Mouse (Mus musculus) embryonic stem cell, embryonic (primary cell): Measurements from ENCODE around the gene Lpcat1.

Experiments used
- CTCF ChIA-PET, 4 experiments: fragments of 300-600 bp in 2 of 4; fragments of 350-600 bp in 2 of 4; sonication (Branson Sonifier 250); formaldehyde crosslinking; loops; one replicate each; lab custom pipeline; 2022; ENCODE audit warnings: inconsistent platforms in 2 of 4; lab: Charles Lee
- POLR2A ChIA-PET, 4 experiments: fragments of 300-600 bp in 2 of 4; fragments of 350-600 bp in 2 of 4; sonication (Branson Sonifier 250); formaldehyde crosslinking; loops; one replicate each; lab custom pipeline; 2022; ENCODE audit warnings: antibody characterized with exemption in 4 of 4, inconsistent platforms in 1 of 4; lab: Charles Lee

Gene Lpcat1

DNA sequence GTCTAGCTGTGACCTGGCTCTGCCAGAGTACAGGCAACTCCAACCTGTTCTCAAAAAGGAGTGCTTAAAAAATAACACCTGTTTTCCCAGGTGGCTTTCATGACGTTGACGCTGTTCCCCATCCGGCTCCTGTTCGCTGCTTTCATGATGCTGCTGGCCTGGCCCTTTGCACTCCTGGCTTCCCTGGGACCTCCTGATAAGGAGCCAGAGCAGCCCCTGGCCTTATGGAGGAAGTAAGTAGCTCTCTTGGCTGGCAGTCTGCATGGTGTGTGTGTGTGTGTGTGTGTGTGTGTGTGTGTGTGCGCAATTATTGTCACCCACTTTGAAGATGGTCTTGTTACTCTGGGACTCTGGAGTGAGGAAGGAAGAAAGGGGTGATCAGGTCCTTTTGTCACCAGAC, 17.2 kb downstream of the Lpcat1 start:
- POLR2A ChIA-PET: interaction anchor here in 2 of 4 experiments (0.7 to 1.5 kb wide), 5 partner anchors 12 to 121 kb away, joined by 3 to 9 read pairs (median 4); partner anchors contain the start of gene Lpcat1 (in 1 of the 2)
- CTCF ChIA-PET: interaction anchor here in 2 of 4 experiments (0.9 to 1.9 kb wide), 4 partner anchors 19 to 163 kb away, joined by 3 to 7 read pairs (median 3); no protein-coding TSS in a partner anchor

DNA sequence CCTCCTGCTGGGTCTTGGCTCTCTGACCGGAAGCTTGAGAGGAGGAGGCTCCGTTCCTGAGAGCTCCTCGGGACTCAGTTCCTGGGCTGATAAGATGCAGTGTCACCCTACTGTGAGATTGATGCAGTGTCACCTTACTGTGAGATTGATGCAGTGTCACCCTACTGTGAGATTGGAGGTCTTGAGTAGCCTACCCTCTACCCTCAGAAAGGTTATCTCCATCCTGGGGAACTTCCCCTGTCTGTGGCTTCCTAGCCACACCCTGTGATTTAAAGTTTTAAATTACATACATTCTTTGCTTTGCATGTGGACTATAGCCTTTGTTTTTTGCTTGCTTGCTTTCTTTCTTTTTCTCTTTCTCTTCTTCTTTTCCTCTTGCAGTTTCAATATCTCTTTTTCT, 21.1 kb downstream of the Lpcat1 start:
- ChIA-PET POLR2A (interaction anchor here in 1 of 4 experiments (1.3 to 1.7 kb wide), 2 partner anchors 11 to 21 kb away, joined by 4 to 5 read pairs; partner anchors contain the start of gene Lpcat1), CTCF (interaction anchor here in 1 of 4 experiments (1.5 kb wide), 1 partner anchor 63 kb away, joined by 3 read pairs; no protein-coding TSS in a partner anchor)

DNA sequence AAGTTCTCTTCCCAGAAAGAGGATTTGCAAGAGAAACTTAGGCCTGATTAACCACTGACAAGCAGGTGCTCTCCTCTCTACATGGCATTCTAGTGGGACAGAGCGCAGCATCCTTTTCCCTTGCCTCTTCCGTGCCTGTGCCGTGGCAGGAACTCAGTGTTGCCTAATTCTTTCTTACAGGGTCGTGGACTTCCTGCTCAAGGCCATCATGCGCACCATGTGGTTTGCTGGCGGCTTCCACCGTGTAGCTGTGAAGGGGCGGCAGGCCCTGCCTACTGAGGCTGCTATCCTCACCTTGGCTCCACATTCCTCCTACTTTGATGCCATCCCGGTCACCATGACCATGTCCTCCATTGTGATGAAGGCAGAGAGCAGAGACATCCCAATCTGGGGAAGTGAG, 21.7 kb downstream of the Lpcat1 start:
- ChIA-PET POLR2A (no interaction called here), CTCF (interaction anchor here in 2 of 4 experiments (0.6 to 1.5 kb wide), 3 partner anchors 14 to 63 kb away, joined by 3 to 7 read pairs (median 7); no protein-coding TSS in a partner anchor)

DNA sequence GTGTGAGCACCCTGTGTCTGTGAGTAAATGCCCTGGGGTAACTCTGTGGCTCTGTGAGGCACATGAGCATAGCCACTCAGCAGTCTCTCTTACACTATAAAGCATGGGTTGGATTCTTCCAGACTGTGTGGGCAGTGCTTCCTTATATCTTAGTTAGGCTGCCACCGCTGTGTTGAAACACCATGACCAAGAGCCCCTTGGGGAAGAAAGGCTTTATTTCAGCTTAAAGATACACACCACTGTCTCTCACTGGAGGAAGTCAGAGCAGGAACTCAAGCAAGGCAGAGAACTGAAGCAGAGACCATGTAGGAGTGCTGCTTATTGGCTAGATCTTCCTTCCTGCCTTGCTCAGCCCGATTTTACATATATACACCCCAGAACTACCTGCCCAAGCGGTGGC, 23.0 kb downstream of the Lpcat1 start:
- ChIA-PET CTCF (no interaction called here), POLR2A (no interaction called here)

DNA sequence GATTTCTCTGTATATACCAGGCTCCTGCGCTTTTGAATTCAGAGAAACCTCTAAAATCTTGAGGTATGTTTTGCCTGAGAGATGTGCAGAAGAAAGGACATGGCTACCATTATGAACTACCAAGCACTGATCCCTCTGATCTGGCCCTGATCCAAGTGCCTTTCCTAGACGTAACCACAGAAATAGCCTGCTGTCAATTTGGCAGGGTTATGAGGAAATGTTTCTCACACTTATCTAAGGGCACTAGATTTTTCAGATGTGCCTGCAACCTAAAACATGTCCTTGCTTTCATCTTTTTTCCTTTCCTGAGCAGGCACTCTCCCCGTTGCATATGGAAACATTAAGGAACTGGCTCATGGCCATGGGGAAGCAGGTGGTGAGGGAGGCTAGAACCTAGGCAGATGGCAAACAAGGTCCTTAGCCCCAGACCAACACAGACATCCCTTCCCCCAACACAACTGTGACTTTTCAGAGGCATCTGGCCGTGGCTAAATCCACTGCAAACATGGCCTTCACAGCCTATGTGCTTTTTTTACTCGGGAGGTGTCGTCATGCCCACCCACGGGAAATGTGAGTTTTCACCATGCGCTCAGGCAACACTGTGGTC, 23.7 kb downstream of the Lpcat1 start:
- POLR2A ChIA-PET: interaction anchor here in 1 of 4 experiments (1.5 kb wide), 1 partner anchor 13 kb away, joined by 3 read pairs; no protein-coding TSS in a partner anchor
- CTCF ChIA-PET: no interaction called here

DNA sequence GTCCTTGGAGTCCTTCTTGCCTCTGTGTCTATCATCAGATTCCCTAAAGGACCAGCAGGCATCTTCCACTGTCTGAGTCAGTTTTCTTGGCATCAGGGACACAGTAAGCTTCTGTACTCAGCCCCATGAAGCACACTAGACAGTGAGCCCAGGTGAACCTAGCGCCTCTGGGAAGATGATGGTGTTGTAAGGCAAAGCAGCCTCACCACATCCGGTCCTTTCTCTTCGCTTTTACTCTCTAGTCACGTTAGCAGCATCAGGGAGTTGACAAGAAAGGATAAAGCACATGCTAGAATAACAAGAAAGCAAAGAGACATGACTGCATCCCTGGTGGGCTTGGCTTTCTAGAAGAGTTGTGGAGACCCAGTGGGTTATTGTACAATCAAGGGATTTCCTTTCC, 26.2 kb downstream of the Lpcat1 start:
- ChIA-PET POLR2A (no interaction called here), CTCF (interaction anchor here in 1 of 4 experiments (0.6 kb wide), 1 partner anchor 10 kb away, joined by 5 read pairs; no protein-coding TSS in a partner anchor)

DNA sequence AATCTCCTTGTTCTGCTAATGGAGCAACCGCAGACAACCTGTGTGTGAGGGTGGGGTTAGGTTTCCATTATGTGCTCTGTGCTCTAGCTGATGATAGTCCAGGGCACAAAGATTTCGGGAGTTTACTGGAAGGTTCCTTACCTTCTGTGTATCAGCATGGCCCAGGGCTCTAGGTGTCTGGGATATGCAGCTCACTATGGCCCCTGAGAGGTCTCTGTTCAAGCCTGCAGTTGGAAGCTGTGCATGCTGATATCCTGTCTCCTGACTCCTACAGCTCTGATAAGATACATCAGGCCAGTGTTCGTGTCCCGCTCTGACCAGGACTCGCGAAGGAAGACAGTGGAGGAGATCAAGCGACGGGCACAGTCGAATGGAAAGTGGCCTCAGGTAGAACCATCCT, 27.5 kb downstream of the Lpcat1 start:
- POLR2A ChIA-PET: interaction anchor here in 1 of 4 experiments (1.0 kb wide), 1 partner anchor 158 kb away, joined by 3 read pairs; no protein-coding TSS in a partner anchor
- CTCF ChIA-PET: interaction anchor here in 2 of 4 experiments (0.9 to 1.5 kb wide), 5 partner anchors 8 to 198 kb away, joined by 3 to 6 read pairs (median 3); no protein-coding TSS in a partner anchor

DNA sequence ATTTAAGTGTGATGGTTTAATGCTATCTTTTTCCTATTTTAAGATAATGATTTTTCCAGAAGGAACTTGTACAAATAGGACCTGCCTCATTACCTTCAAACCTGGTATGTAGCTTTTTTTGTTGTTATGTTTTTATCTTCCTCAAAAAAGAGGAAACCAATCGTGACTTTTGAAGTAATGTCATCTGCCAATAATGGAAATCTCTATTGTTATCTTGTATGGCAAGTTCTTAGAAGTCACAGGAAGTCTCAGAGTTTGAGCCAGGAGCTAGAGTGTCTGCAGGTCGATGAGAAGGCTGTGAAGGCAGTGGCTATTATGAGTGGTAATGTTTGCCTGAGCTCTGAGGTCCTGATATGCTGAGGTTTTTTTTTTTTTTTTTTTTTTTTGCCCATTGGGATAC, 29.1 kb downstream of the Lpcat1 start:
- ChIA-PET CTCF (interaction anchor here in 1 of 4 experiments (0.9 kb wide), 1 partner anchor 70 kb away, joined by 6 read pairs; no protein-coding TSS in a partner anchor), POLR2A (interaction anchor here (0.6 to 1.6 kb wide), 9 partner anchors 11 to 513 kb away, joined by 3 to 8 read pairs (median 4); no protein-coding TSS in a partner anchor)

DNA sequence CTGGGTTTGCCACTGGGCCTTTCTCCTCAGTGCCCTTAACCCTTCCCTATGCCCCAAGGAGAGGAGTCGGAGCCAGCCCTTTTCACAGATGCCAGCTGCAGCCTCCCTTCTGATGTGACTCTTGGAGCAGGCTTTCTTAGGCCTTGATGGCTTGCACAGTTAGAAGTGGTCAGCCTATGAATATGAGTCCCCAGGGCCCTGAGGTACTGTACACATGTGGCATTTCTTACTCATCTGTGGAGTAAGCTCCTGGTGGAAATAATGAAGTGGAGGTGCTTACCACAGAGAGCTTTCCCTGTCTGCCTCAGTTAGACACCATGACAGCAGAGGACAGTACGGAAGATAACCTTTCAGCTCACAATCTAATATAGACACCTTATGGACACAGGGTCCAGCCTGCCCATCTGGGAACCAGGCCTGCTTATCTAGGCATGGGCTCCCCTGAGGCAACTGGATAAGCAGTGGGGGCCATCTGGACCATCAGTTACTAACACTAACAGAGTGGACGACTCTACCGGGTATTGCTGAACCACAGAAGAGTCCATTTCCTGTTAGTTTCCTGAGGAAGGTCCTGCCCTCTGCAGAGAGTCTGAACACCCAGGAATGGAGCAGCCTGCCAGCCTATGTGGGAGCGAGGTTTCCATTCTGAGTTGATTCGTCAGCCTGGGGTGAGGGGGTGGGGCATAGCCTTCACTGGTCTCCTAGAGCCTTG, 33.1 kb downstream of the Lpcat1 start:
- POLR2A ChIA-PET: interaction anchor here in 1 of 4 experiments (0.8 kb wide), 1 partner anchor 14 kb away, joined by 3 read pairs; no protein-coding TSS in a partner anchor
- CTCF ChIA-PET: interaction anchor here in 2 of 4 experiments (1.0 to 2.0 kb wide), 2 partner anchors 74 kb away, joined by 4 to 7 read pairs; no protein-coding TSS in a partner anchor

DNA sequence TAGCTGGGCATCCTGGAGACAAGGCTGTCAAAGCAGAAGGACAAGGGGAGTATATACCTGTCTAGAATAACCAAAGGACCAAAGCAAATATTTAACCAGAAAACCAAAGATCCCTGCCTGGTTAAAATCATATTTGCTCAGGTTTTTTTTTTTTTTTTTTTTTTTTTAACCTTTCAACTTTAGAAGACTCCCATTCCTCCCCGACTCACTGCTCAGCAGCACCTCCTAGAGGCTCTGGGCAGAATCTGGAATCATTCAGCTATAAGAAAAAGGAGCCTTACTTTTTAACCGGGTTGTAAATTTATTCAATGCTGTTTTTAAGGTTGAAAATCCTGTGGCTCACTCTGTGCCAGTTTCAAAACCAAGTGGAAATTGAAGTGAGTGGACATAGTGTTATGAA, 35.7 kb downstream of the Lpcat1 start:
- CTCF ChIA-PET: interaction anchor here (0.5 to 4.5 kb wide), 64 partner anchors 8 to 1547 kb away, joined by 3 to 54 read pairs (median 5); partner anchors contain the start of genes Slc6a3 (in 1 of the 4) and Tert (in 1 of the 4)
- POLR2A ChIA-PET: interaction anchor here (0.6 to 2.6 kb wide), 20 partner anchors 9 to 545 kb away, joined by 3 to 13 read pairs (median 4); partner anchors contain the start of gene Slc6a3 (in 1 of the 4)

DNA sequence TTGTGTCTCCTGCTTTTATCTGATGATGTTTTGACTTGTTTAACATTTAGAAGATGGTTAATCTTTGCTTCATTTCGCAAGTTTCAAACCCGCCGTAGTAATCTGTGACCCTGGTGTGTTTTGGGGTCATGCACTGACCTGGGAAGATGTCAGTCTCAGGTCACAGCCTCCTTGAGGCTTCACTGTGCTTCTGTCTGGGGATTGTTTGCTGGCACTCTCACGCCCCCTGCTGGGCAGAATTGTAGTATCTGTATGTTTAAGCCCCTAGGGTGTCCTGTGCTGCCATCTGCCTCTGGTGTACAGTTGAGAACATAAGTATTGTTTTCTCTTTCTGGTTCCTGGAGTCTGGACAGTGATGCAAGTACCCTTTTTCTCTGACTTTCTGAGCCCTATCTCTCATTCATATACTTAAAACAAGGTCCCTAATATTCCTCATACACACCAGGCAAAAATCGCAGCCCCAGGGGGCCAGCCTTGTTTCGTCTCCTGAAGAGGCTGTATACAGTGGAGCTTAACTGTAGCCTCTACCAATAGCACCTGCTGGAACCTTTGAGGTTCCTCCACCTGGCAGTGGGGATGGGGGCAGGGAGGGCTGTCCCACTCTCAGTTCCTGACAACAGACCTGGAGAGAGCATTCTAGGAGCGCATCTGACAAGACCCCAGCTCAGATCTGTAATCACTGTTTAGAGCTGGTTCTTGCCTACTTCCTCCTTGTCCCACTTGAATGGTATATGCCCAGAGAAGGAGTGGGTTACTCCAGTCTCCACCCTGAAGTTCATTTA, 38.9 kb downstream of the Lpcat1 start:
- CTCF ChIA-PET: interaction anchor here (0.6 to 1.6 kb wide), 7 partner anchors 74 to 146 kb away, joined by 3 to 12 read pairs (median 3); no protein-coding TSS in a partner anchor
- POLR2A ChIA-PET: interaction anchor here in 1 of 4 experiments (0.6 kb wide), 1 partner anchor 54 kb away, joined by 3 read pairs; no protein-coding TSS in a partner anchor

DNA sequence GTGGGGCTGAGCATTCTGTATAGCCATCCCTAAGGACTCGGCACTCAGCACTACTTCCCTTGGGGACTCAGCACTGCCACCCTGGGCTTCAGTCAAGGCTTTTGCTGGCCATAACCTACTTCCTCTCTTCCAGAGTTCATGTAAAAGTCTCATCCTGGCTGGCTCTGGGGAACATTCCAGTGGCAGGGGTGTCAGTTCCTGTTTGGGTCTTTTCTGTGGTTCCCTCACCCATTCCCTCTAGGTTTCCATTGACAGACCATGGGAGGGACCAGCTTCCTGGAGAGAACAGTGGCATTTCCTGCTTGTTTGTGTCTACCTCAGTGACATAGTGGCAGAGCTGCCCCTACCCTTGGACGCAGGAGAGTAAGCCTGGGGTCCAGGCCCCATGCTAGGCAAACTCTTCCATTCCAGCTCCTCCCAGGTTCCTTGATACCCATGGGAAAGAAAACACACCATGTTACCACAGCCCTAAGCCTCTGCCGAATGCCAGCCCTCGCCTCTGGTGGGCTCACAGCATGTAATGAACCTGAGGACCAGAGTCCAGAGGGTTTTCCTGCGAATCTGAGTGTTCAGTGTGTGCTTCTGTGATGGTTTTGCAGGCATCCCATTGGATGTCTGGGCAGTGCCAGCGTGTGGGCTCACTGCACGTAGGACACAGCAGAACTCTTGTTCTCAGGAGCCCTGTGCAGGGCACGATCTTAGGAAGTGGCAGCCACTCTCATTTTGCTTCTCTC, 42.0 kb downstream of the Lpcat1 start:
- CTCF ChIA-PET: interaction anchor here in 1 of 4 experiments (0.9 to 1.6 kb wide), 2 partner anchors 83 to 121 kb away, joined by 3 to 5 read pairs; no protein-coding TSS in a partner anchor
- POLR2A ChIA-PET: interaction anchor here in 2 of 4 experiments (0.6 to 1.7 kb wide), 4 partner anchors 10 to 163 kb away, joined by 3 to 4 read pairs (median 3); no protein-coding TSS in a partner anchor

DNA sequence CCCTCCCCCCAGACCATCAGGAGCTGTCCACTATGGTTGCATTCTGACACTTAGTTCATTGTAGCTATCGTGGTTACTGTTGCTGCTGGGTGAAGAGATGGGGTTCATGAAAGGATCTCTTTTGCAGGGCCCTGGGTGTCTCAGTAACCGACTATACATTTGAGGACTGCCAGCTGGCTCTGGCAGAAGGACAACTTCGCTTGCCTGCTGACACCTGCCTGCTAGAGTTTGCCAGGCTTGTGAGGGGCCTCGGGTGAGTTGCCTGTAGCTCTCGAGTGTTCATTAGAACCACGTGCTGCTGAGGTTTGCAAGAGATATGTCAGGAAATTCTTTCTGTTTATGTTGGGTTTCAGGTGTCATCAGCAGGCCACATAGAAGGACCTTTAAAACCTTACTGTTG, 42.9 kb downstream of the Lpcat1 start:
- POLR2A ChIA-PET: interaction anchor here in 1 of 4 experiments (0.5 to 0.9 kb wide), 2 partner anchors 11 to 217 kb away, joined by 3 to 4 read pairs; no protein-coding TSS in a partner anchor
- CTCF ChIA-PET: interaction anchor here in 3 of 4 experiments (0.6 to 1.6 kb wide), 7 partner anchors 14 to 251 kb away, joined by 3 to 10 read pairs (median 3); no protein-coding TSS in a partner anchor

DNA sequence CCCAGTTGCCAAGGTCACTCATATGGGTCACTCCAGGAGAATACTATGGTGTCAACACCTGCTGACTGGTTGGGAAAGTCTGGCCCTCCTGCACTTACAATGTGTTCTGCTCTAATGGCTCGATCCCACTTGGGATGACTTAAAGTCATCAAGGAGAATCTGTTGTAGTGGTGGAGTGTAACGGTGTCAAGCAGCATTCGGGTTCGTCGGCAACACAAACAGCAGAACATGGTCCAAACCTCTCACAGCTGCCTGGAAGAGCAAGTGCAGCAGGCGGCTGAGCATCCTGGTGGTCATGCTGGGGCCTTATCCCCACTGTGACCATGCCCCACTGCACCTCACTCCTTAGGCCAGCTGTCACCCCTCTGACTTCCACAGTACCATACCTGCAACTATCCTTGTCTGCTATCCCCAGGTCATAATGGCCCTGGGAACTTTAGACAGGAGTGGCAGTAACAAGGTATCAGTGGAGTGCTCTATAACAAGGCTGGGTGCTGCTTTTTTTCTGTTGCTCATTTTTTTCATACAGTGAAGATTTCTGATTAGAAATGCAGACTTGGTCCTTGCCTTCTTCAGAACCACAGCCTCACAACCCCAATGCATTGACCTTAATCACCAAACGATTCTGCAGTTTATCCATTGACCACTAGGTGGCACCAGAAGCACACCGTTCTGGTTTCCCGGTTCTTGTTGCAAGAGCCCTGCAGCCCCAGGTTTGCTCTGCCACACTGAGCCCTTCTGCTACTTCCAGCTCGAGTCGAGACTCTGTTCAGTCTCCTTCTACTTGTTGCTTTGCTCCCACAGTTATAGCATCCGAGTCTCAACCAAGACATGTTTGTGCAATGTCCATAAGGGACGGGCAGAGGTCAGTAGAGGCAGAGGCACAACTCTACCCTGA, 46.0 kb downstream of the Lpcat1 start:
- CTCF ChIA-PET: interaction anchor here (0.6 to 1.4 kb wide), 14 partner anchors 14 to 203 kb away, joined by 3 to 6 read pairs (median 3); partner anchors contain the start of genes Slc6a18 (in 1 of the 4) and Tert (in 1 of the 4)
- POLR2A ChIA-PET: interaction anchor here in 2 of 4 experiments (1.0 to 1.8 kb wide), 4 partner anchors 13 to 114 kb away, joined by 3 to 6 read pairs (median 3); partner anchors contain the start of genes Clptm1l (in 1 of the 2) and Tert (in 1 of the 2)

DNA sequence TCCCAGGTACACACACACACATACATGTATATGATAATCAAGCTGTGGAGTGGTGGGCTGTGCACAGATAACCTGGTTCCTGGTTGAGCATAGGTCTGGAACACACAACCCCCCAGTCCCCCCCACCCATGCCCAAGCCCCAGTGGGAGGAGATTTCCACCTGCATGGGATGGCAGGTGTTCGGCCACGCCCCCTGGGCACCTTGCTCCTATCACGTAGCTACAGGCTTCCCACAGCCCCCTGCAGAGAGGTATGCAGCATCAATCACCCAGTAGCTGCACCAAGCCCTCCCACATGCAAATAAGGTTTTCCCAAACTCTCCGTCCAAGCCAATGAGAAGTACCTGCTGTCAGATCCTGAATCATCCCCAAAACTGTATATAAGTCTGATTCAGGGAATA, 49.9 kb downstream of the Lpcat1 start:
- POLR2A ChIA-PET: interaction anchor here in 2 of 4 experiments (1.1 to 1.4 kb wide), 2 partner anchors 111 to 300 kb away, joined by 3 read pairs; no protein-coding TSS in a partner anchor
- CTCF ChIA-PET: interaction anchor here in 3 of 4 experiments (0.5 to 2.0 kb wide), 9 partner anchors 14 to 196 kb away, joined by 3 to 7 read pairs (median 4); partner anchors contain the start of genes Slc6a3 (in 1 of the 3) and Tert (in 1 of the 3)
